Mouse (Mus musculus): ENCODE measurements at regions not wholly inside any gene's neighbourhood (a gene's known extent, or its start where the extent isn't known, plus 50 kb on each side); places are given as distances from the start of the nearest gene placed in this dataset.
A peak's percentile ranks its signal among the peaks of the same experiment; 100 is the strongest.

GRCm38 (mm10) chr15:54070005-54070634 is 185.4 kb downstream of the Gm7489 start:
- H3K27ac ChIP-seq (ENCODE audit: low read depth, low read length) = no peak overlapping the region
- H3K27me3 ChIP-seq (replicated peaks; ENCODE audit: control insufficient read depth, insufficient read depth, low read length) = no peaks in the 10 kb centered on the region
- no peak overlapping the region for H3K4me2 ChIP-seq (replicated peaks; ENCODE audit: low read depth)
- H3K4me1 ChIP-seq (replicated peaks; ENCODE audit: control insufficient read depth, insufficient read depth, low read length) = no peaks in the 10 kb centered on the region
- H3K36me3 ChIP-seq (ENCODE audit: control insufficient read depth, insufficient read depth) = no peaks in the 10 kb centered on the region
- WGBS = 32% methylated on average over 9 of the region's 9 CpGs
- peak; percentile 47; the same call in 1 of the 2 replicates for ATAC-seq
- H3K9me3 ChIP-seq (ENCODE audit: control insufficient read depth) = no peaks in the 10 kb centered on the region
- H3K4me3 ChIP-seq (ENCODE audit: low read depth, low read length) = no peak overlapping the region
- peak; percentile 100 for TF ChIP-seq CTCF (IDR thresholded peaks at IDR 0.05; ENCODE audit: low read depth)
- H3K9ac ChIP-seq (ENCODE audit: low read depth, low read length) = no peak overlapping the region

GRCm38 (mm10) chr15:54071732-54072131 is 187.0 kb downstream of the Gm7489 start:
- no peaks in the 10 kb centered on the region for H3K36me3 ChIP-seq (ENCODE audit: control insufficient read depth, insufficient read depth)
- 50% methylated on average over 8 of the region's 8 CpGs for WGBS
- no peak for ATAC-seq
- no peaks in the 10 kb centered on the region for H3K9me3 ChIP-seq (ENCODE audit: control insufficient read depth)
- H3K4me1 ChIP-seq (replicated peaks; ENCODE audit: control insufficient read depth, insufficient read depth, low read length) = no peaks in the 10 kb centered on the region
- no peak overlapping the region for H3K4me2 ChIP-seq (replicated peaks; ENCODE audit: low read depth)
- no peak overlapping the region for H3K4me3 ChIP-seq (ENCODE audit: low read depth, low read length)
- TF ChIP-seq CTCF (IDR thresholded peaks at IDR 0.05; ENCODE audit: low read depth) = no peak
- H3K9ac ChIP-seq (ENCODE audit: low read depth, low read length) = no peak overlapping the region
- H3K27ac ChIP-seq (ENCODE audit: low read depth, low read length) = no peak overlapping the region
- H3K27me3 ChIP-seq (replicated peaks; ENCODE audit: control insufficient read depth, insufficient read depth, low read length) = no peaks in the 10 kb centered on the region

- Histone ChIP-seq H3K9ac (ENCODE audit: low read depth, low read length) (no peak overlapping the region), H3K27me3 (replicated peaks; ENCODE audit: control insufficient read depth, insufficient read depth, low read length) (no peaks in the 10 kb centered on the region), H3K27ac (ENCODE audit: low read depth, low read length) (no peak overlapping the region), H3K36me3 (ENCODE audit: control insufficient read depth, insufficient read depth) (no peaks in the 10 kb centered on the region), H3K9me3 (ENCODE audit: control insufficient read depth) (no peaks in the 10 kb centered on the region), H3K4me1 (replicated peaks; ENCODE audit: control insufficient read depth, insufficient read depth, low read length) (no peaks in the 10 kb centered on the region), H3K4me3 (ENCODE audit: low read depth, low read length) (no peak overlapping the region), H3K4me2 (replicated peaks; ENCODE audit: low read depth) (no peak overlapping the region)
- no peak for TF ChIP-seq CTCF (IDR thresholded peaks at IDR 0.05; ENCODE audit: low read depth)
- WGBS = 76% methylated on average over 1 of the region's 1 CpGs
- ATAC-seq = no peak
Observed at GRCm38 (mm10) chr15:54091301-54091700, 206.6 kb downstream of the Gm7489 start.

GRCm38 (mm10) chr15:54092386-54092785 is 207.7 kb downstream of the Gm7489 start:
- no peak overlapping the region for H3K4me3 ChIP-seq (ENCODE audit: low read depth, low read length)
- H3K9ac ChIP-seq (ENCODE audit: low read depth, low read length) = no peak overlapping the region
- H3K9me3 ChIP-seq (ENCODE audit: control insufficient read depth) = no peaks in the 10 kb centered on the region
- H3K4me1 ChIP-seq (replicated peaks; ENCODE audit: control insufficient read depth, insufficient read depth, low read length) = no peaks in the 10 kb centered on the region
- WGBS = 71% methylated on average over 3 of the region's 3 CpGs
- no peak for TF ChIP-seq CTCF (IDR thresholded peaks at IDR 0.05; ENCODE audit: low read depth)
- no peak for ATAC-seq
- no peaks in the 10 kb centered on the region for H3K36me3 ChIP-seq (ENCODE audit: control insufficient read depth, insufficient read depth)
- no peak overlapping the region for H3K4me2 ChIP-seq (replicated peaks; ENCODE audit: low read depth)
- H3K27ac ChIP-seq (ENCODE audit: low read depth, low read length) = no peak overlapping the region
- no peaks in the 10 kb centered on the region for H3K27me3 ChIP-seq (replicated peaks; ENCODE audit: control insufficient read depth, insufficient read depth, low read length)

- H3K9ac ChIP-seq (ENCODE audit: low read depth, low read length) = no peak overlapping the region
- no peak overlapping the region for H3K4me2 ChIP-seq (replicated peaks; ENCODE audit: low read depth)
- H3K9me3 ChIP-seq (ENCODE audit: control insufficient read depth) = no peaks in the 10 kb centered on the region
- H3K4me1 ChIP-seq (replicated peaks; ENCODE audit: control insufficient read depth, insufficient read depth, low read length) = no peaks in the 10 kb centered on the region
- no peak overlapping the region for H3K4me3 ChIP-seq (ENCODE audit: low read depth, low read length)
- 29% methylated on average over 2 of the region's 2 CpGs for WGBS
- H3K27ac ChIP-seq (ENCODE audit: low read depth, low read length) = no peak overlapping the region
- no peak for TF ChIP-seq CTCF (IDR thresholded peaks at IDR 0.05; ENCODE audit: low read depth)
- ATAC-seq = no peak
- H3K36me3 ChIP-seq (ENCODE audit: control insufficient read depth, insufficient read depth) = no peaks in the 10 kb centered on the region
- no peaks in the 10 kb centered on the region for H3K27me3 ChIP-seq (replicated peaks; ENCODE audit: control insufficient read depth, insufficient read depth, low read length)
Observed at GRCm38 (mm10) chr15:54097498-54097897, 212.8 kb downstream of the Gm7489 start.

- Histone ChIP-seq H3K4me2 (replicated peaks; ENCODE audit: low read depth) (no peak overlapping the region), H3K36me3 (ENCODE audit: control insufficient read depth, insufficient read depth) (no peaks in the 10 kb centered on the region), H3K9me3 (ENCODE audit: control insufficient read depth) (no peaks in the 10 kb centered on the region), H3K27me3 (replicated peaks; ENCODE audit: control insufficient read depth, insufficient read depth, low read length) (no peaks in the 10 kb centered on the region), H3K9ac (ENCODE audit: low read depth, low read length) (no peak overlapping the region), H3K4me1 (replicated peaks; ENCODE audit: control insufficient read depth, insufficient read depth, low read length) (no peaks in the 10 kb centered on the region), H3K4me3 (ENCODE audit: low read depth, low read length) (no peak overlapping the region), H3K27ac (ENCODE audit: low read depth, low read length) (no peak overlapping the region)
- no peak for ATAC-seq
- 59% methylated on average over 2 of the region's 2 CpGs for WGBS
- TF ChIP-seq CTCF (IDR thresholded peaks at IDR 0.05; ENCODE audit: low read depth) = no peak
Observed at GRCm38 (mm10) chr15:54112406-54112805, 227.7 kb downstream of the Gm7489 start.

Data from intestine, postnatal 0 days (tissue).